Mouse (Mus musculus) kidney, postnatal 10 days (tissue): ENCODE measurements at regions not wholly inside any gene's neighbourhood (a gene's known extent, or its start where the extent isn't known, plus 50 kb on each side); places are given as distances from the start of the nearest gene placed in this dataset.

Experiments used
- DNase-seq: peaks from one replicate; pipeline ENCODE4 v3.0.0; 2021; ENCODE audit warnings: mixed read lengths

- DNase-seq = no peak
These were observed 213.5 kb upstream of the Bcor start for GRCm38 (mm10) chrX:12373670-12374069.

GRCm38 (mm10) chrX:12375796-12376195 lies 211.8 kb upstream of the Atp6ap2 start:
- peak; percentile 37 for DNase-seq

- DNase-seq = no peak
These were observed 211.2 kb upstream of the Atp6ap2 start for GRCm38 (mm10) chrX:12376238-12376980.

- DNase-seq = no peak
These were observed 210.2 kb upstream of the Atp6ap2 start for GRCm38 (mm10) chrX:12377441-12377840.

- DNase-seq = no peak
These were observed 195.3 kb upstream of the Atp6ap2 start for GRCm38 (mm10) chrX:12392145-12392825.

- DNase-seq = no peak
These were observed 178.3 kb upstream of the Atp6ap2 start for GRCm38 (mm10) chrX:12409319-12409718.

GRCm38 (mm10) chrX:12425566-12425965 lies 162.0 kb upstream of the Atp6ap2 start:
- no peak for DNase-seq

- no peak for DNase-seq
These were observed 160.9 kb upstream of the Atp6ap2 start for GRCm38 (mm10) chrX:12426664-12427063.

GRCm38 (mm10) chrX:12432289-12432688 lies 155.3 kb upstream of the Atp6ap2 start:
- no peak for DNase-seq

- no peak for DNase-seq
These were observed 151.9 kb upstream of the Atp6ap2 start for GRCm38 (mm10) chrX:12435656-12436055.

GRCm38 (mm10) chrX:12436106-12436505 lies 151.5 kb upstream of the Atp6ap2 start:
- no peak for DNase-seq

GRCm38 (mm10) chrX:12439447-12439846 lies 148.2 kb upstream of the Atp6ap2 start:
- DNase-seq = no peak

- DNase-seq = no peak
These were observed 143.8 kb upstream of the Atp6ap2 start for GRCm38 (mm10) chrX:12443794-12444193.

GRCm38 (mm10) chrX:12445093-12445492 lies 142.5 kb upstream of the Atp6ap2 start:
- no peak for DNase-seq

GRCm38 (mm10) chrX:12447962-12448361 lies 139.6 kb upstream of the Atp6ap2 start:
- DNase-seq = no peak

GRCm38 (mm10) chrX:12449688-12450087 lies 137.9 kb upstream of the Atp6ap2 start:
- no peak for DNase-seq

GRCm38 (mm10) chrX:12452979-12453769 lies 134.4 kb upstream of the Atp6ap2 start:
- DNase-seq = no peak

- DNase-seq = no peak
These were observed 125.9 kb upstream of the Atp6ap2 start for GRCm38 (mm10) chrX:12461657-12462056.

GRCm38 (mm10) chrX:12462936-12463647 lies 124.5 kb upstream of the Atp6ap2 start:
- no peak for DNase-seq

- peak; percentile 33 for DNase-seq
These were observed 121.3 kb upstream of the Atp6ap2 start for GRCm38 (mm10) chrX:12466312-12466711.

- DNase-seq = peak; percentile 28
These were observed 120.7 kb upstream of the Atp6ap2 start for GRCm38 (mm10) chrX:12466897-12467296.

- peak; percentile 66 for DNase-seq
These were observed 119.9 kb upstream of the Atp6ap2 start for GRCm38 (mm10) chrX:12467528-12468179.
